In the genomic region with DNA sequence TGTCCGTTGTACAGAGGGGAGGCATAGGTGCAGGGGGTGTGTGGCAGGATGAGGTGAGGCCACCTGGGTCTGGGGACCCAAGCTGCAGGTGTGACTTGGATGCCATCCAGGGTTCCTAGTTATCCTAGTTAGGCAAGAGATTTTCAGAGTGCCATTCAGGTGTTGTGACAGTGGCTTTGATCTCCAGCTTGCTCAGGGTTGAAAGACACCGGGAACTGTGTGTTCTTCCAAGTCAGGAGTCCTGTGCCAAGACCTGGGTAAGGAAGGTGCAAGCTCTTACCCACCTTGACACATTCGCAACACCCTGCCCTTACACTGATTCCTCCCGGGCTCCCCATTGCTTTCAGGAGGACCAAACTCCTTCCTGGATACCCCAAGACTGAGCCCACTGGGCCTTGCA, we compare ENCODE assay signal across 31 mouse cellular contexts. TPM values are rescaled to one million over a fixed set of nuclear protein-coding genes. Genes with fewer than 3 reads are reported as not detected.
A peak's percentile ranks its signal among the peaks of the same experiment; 100 is the strongest.
DNase-seq lines count a peak whose midpoint lies in the region; ATAC-seq and TF ChIP-seq lines count a peak whose summit lies in the region.
"Had no signal": no experiment of that assay in that cellular context is flagged by ENCODE, and none has a peak within 500 bp of the region (broad histone marks: within the 10 kb centered on the region; RNA-seq: fewer than 3 reads in every experiment).

No protein-coding gene starts in this region.

- H3K9ac ChIP-seq in hindbrain, postnatal 0 days (replicated peaks; ENCODE audit: low read length), result no peak overlapping the region
- no peak overlapping the region for H3K9ac ChIP-seq in midbrain, postnatal 0 days (replicated peaks; ENCODE audit: low read length, poor library complexity, severe bottlenecking)
- no peak overlapping the region for H3K9ac ChIP-seq in midbrain, embryonic 14.5 days (replicated peaks; ENCODE audit: low read length)
- H3K9ac ChIP-seq: kidney, embryonic 15.5 days; limb, embryonic 13.5 days; liver, embryonic 13.5 days; neural tube, embryonic 15.5 days; stomach, embryonic 15.5 days had no signal

- no peak for DNase-seq in hindbrain, embryonic 10.5 days (ENCODE audit: low spot score)
- DNase-seq in hindbrain, postnatal 0 days (ENCODE audit: low spot score), result no peak
- DNase-seq in midbrain, embryonic 10.5 days (ENCODE audit: low spot score), result no peak
- no peak for DNase-seq in midbrain, postnatal 0 days (ENCODE audit: low spot score)
- DNase-seq in gonadal fat pad, adult 2 months (ENCODE audit: low read depth), result peak; percentile 57
- DNase-seq in midbrain, embryonic 14.5 days, result no peak
- no peak for DNase-seq in urinary bladder, postnatal 4 days (ENCODE audit: low spot score in 2 of 2)
- no peak for DNase-seq in ovary, postnatal 36 days (ENCODE audit: low spot score)
- DNase-seq: adrenal gland, adult 8-10 months; cerebellum, adult 2 months; cerebellum, postnatal 25 days; gastrocnemius, postnatal 10 days; heart, adult 11 months; heart, postnatal 36 days; kidney, adult 11 months; kidney, postnatal 25 days; liver, embryonic 13.5 days; lung, adult 18-20 months; lung, postnatal 4 days; right cerebral cortex, postnatal 25 days had no signal

- peaks cover 99% of the 10 kb centered on the region for H3K36me3 ChIP-seq in hindbrain, embryonic 10.5 days
- no peaks in the 10 kb centered on the region for H3K36me3 ChIP-seq in hindbrain, postnatal 0 days (ENCODE audit: insufficient read depth, low read length)
- peaks cover 88% of the 10 kb centered on the region for H3K36me3 ChIP-seq in midbrain, embryonic 10.5 days
- H3K36me3 ChIP-seq in midbrain, postnatal 0 days (ENCODE audit: insufficient read depth, low read length), result peaks cover 8% of the 10 kb centered on the region; the same call in 1 of the 2 replicates
- peaks cover 33% of the 10 kb centered on the region for H3K36me3 ChIP-seq in midbrain, embryonic 14.5 days (ENCODE audit: control insufficient read depth, insufficient read depth, low read length)
- H3K36me3 ChIP-seq: kidney, embryonic 15.5 days; liver, embryonic 13.5 days; neural tube, embryonic 15.5 days; stomach, embryonic 15.5 days had no signal

- ATAC-seq in hindbrain, postnatal 0 days, result no peak
- ATAC-seq in midbrain, postnatal 0 days (ENCODE audit: low FRiP score), result no peak
- ATAC-seq in midbrain, embryonic 14.5 days (ENCODE audit: low FRiP score, low TSS enrichment), result no peak
- ATAC-seq: inflammation-experienced regulatory T-cells, adult 6 months; lung, postnatal 0 days had no signal

- no peaks in the 10 kb centered on the region for H3K27me3 ChIP-seq in hindbrain, embryonic 10.5 days (ENCODE audit: insufficient read depth, poor library complexity, severe bottlenecking)
- H3K27me3 ChIP-seq in hindbrain, postnatal 0 days (ENCODE audit: insufficient read depth, low read length), result no peaks in the 10 kb centered on the region
- H3K27me3 ChIP-seq in midbrain, embryonic 10.5 days (ENCODE audit: low read depth, poor library complexity, severe bottlenecking), result no peaks in the 10 kb centered on the region
- no peaks in the 10 kb centered on the region for H3K27me3 ChIP-seq in midbrain, postnatal 0 days (ENCODE audit: insufficient read depth, low read length)
- no peaks in the 10 kb centered on the region for H3K27me3 ChIP-seq in midbrain, embryonic 14.5 days (ENCODE audit: control insufficient read depth, insufficient read depth, low read length)
- H3K27me3 ChIP-seq: CH12.LX; kidney, embryonic 15.5 days; limb, embryonic 13.5 days; liver, embryonic 13.5 days; neural tube, embryonic 15.5 days; stomach, embryonic 15.5 days had no signal

- no peak overlapping the region for H3K4me3 ChIP-seq in hindbrain, embryonic 10.5 days
- no peak overlapping the region for H3K4me3 ChIP-seq in hindbrain, postnatal 0 days (ENCODE audit: low read length)
- no peak overlapping the region for H3K4me3 ChIP-seq in midbrain, embryonic 10.5 days
- H3K4me3 ChIP-seq in midbrain, postnatal 0 days (ENCODE audit: low read depth, low read length), result no peak overlapping the region
- no peak overlapping the region for H3K4me3 ChIP-seq in midbrain, embryonic 14.5 days (replicated peaks; ENCODE audit: low read depth, low read length)
- H3K4me3 ChIP-seq: kidney, embryonic 15.5 days; layer of hippocampus, adult 2 months; limb, embryonic 13.5 days; liver, embryonic 13.5 days; megakaryocyte, embryonic 14.5 days; neural tube, embryonic 15.5 days; stomach, embryonic 15.5 days had no signal

- H3K9me3 ChIP-seq in hindbrain, embryonic 10.5 days, result no peaks in the 10 kb centered on the region
- no peaks in the 10 kb centered on the region for H3K9me3 ChIP-seq in hindbrain, postnatal 0 days (ENCODE audit: low read length)
- H3K9me3 ChIP-seq in midbrain, embryonic 10.5 days (replicated peaks), result no peaks in the 10 kb centered on the region
- H3K9me3 ChIP-seq in midbrain, postnatal 0 days (ENCODE audit: low read length), result no peaks in the 10 kb centered on the region
- H3K9me3 ChIP-seq in midbrain, embryonic 14.5 days (ENCODE audit: control insufficient read depth, low read length), result no peaks in the 10 kb centered on the region
- H3K9me3 ChIP-seq: kidney, embryonic 15.5 days; limb, embryonic 13.5 days; liver, embryonic 13.5 days; neural tube, embryonic 15.5 days; stomach, embryonic 15.5 days had no signal

- 88% methylated on average over 4 of the region's 4 CpGs for WGBS in hindbrain, embryonic 10.5 days
- 92% methylated on average over 4 of the region's 4 CpGs for WGBS in hindbrain, postnatal 0 days
- WGBS in midbrain, embryonic 10.5 days, result 87% methylated on average over 4 of the region's 4 CpGs
- WGBS in midbrain, postnatal 0 days, result 81% methylated on average over 4 of the region's 4 CpGs
- 90% methylated on average over 4 of the region's 4 CpGs for WGBS in midbrain, embryonic 14.5 days

- no peak overlapping the region for H3K4me2 ChIP-seq in hindbrain, postnatal 0 days (ENCODE audit: low read depth, low read length)
- no peak overlapping the region for H3K4me2 ChIP-seq in midbrain, postnatal 0 days (ENCODE audit: low read depth, low read length, poor library complexity, severe bottlenecking)
- H3K4me2 ChIP-seq in midbrain, embryonic 14.5 days (ENCODE audit: low read length), result no peak overlapping the region
- H3K4me2 ChIP-seq: heart, embryonic 11.5 days; kidney, embryonic 15.5 days; limb, embryonic 13.5 days; liver, embryonic 13.5 days; neural tube, embryonic 15.5 days; stomach, embryonic 15.5 days had no signal

- TF ChIP-seq CTCF in hindbrain, postnatal 0 days (IDR thresholded peaks at IDR 0.05; ENCODE audit: low read depth), result no peak
- TF ChIP-seq CTCF in midbrain, postnatal 0 days (IDR thresholded peaks at IDR 0.05), result no peak

- H3K4me1 ChIP-seq in hindbrain, embryonic 10.5 days (replicated peaks), result peaks cover 97% of the 10 kb centered on the region
- H3K4me1 ChIP-seq in hindbrain, postnatal 0 days (ENCODE audit: insufficient read depth, low read length), result no peaks in the 10 kb centered on the region
- H3K4me1 ChIP-seq in midbrain, embryonic 10.5 days, result peaks cover 97% of the 10 kb centered on the region
- H3K4me1 ChIP-seq in midbrain, postnatal 0 days (ENCODE audit: insufficient read depth, low read length), result peaks cover 10% of the 10 kb centered on the region; the same call in 1 of the 2 replicates
- peaks cover 24% of the 10 kb centered on the region for H3K4me1 ChIP-seq in midbrain, embryonic 14.5 days (ENCODE audit: control insufficient read depth, insufficient read depth, low read length)

- H3K27ac ChIP-seq in hindbrain, embryonic 10.5 days, result peak overlapping the region; percentile 19
- H3K27ac ChIP-seq in hindbrain, postnatal 0 days, result no peak overlapping the region
- peak overlapping the region; percentile 71 for H3K27ac ChIP-seq in midbrain, embryonic 10.5 days (replicated peaks)
- no peak overlapping the region for H3K27ac ChIP-seq in midbrain, postnatal 0 days (ENCODE audit: low read depth, low read length)
- H3K27ac ChIP-seq in midbrain, embryonic 14.5 days (replicated peaks; ENCODE audit: low read depth, low read length), result peak overlapping the region; percentile 43; the same call in 1 of the 2 replicates
- H3K27ac ChIP-seq: kidney, embryonic 15.5 days; layer of hippocampus, adult 2 months; limb, embryonic 13.5 days; liver, embryonic 13.5 days; neural tube, embryonic 15.5 days; stomach, embryonic 15.5 days had no signal

RNA-seq across cellular contexts. Expression of a gene that starts 27.2 kb away (rescaled TPM):
- polyA plus RNA-seq in hindbrain, embryonic 10.5 days (2016; fragmentation: Nextera tagmentation; extraction: Ambion mirVana), result 55.9 and 65.1 TPM in 2 replicates
- total RNA-seq in hindbrain, postnatal 0 days (2014; rRNA removed), result 71.5 and 87.2 TPM in 2 replicates
- polyA plus RNA-seq in hindbrain, postnatal 0 days (2015; fragmentation: Nextera tagmentation; extraction: Ambion mirVana), result 27.0 and 32.9 TPM in 2 replicates
- polyA plus RNA-seq in midbrain, embryonic 10.5 days (2016; fragmentation: Nextera tagmentation; extraction: Ambion mirVana), result 53.0 and 63.2 TPM in 2 replicates
- 112 and 139 TPM in 2 replicates for total RNA-seq in midbrain, postnatal 0 days (2014; rRNA removed)
- polyA plus RNA-seq in midbrain, postnatal 0 days (2015; fragmentation: Nextera tagmentation; extraction: Ambion mirVana), result 49.6 and 49.8 TPM in 2 replicates
- 3.6 and 5.8 TPM in 2 replicates for polyA plus RNA-seq in gonadal fat pad, adult 2 months (2012; rRNA removed)
- polyA plus RNA-seq in midbrain, embryonic 14.5 days (2014; fragmentation: Nextera tagmentation; extraction: Ambion mirVana), result 51.7 and 69.2 TPM in 2 replicates
- total RNA-seq: CH12.LX had no signal
- polyA plus RNA-seq: C2C12; inflammation-experienced regulatory T-cells, adult 6 months had no signal

Comparison
In these comparisons a context has a peak if more than half of its experiments do, and no peak if none do; other contexts are left out.
1. H3K27ac ChIP-seq: peak in hindbrain, embryonic 10.5 days (single experiment), midbrain, embryonic 10.5 days (single experiment) and midbrain, embryonic 14.5 days (single experiment); none in hindbrain, postnatal 0 days (single experiment) and midbrain, postnatal 0 days (single experiment).